Mouse (Mus musculus): ENCODE measurements around the gene Gm9573. TPM values are rescaled to one million over a fixed set of nuclear protein-coding genes. Genes with fewer than 3 reads are reported as not detected.

Gm9573 gene
- not detected in 2 replicates for polyA plus RNA-seq (2012)

DNA sequence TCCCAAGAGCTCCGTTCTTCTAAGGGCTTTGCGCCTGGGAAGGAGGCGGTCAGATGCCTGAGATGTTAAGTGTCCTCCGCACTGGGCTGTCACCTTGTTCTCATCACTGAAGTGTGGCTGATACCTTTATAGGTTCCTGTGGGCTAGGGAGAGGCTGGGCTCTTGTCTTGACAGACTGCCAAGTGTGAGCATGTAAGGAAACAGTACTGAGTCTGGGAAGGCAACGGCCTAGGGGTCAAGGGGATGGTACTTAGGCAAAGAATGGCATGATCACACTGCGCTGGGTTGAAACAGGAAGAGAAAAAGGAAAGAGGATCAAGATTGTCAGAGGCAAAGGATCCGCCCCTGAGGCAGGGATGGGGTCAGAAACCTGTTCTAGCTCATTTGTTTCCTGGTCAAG lies at the start of gene Gm9573:
Gene Gm9573 (minus strand): TSS at position 101 of the 400 bp plus-strand sequence.
- TF ChIP-seq GATA1 (IDR thresholded peaks at IDR 0.05; ENCODE audit: low read length): no peak

DNA sequence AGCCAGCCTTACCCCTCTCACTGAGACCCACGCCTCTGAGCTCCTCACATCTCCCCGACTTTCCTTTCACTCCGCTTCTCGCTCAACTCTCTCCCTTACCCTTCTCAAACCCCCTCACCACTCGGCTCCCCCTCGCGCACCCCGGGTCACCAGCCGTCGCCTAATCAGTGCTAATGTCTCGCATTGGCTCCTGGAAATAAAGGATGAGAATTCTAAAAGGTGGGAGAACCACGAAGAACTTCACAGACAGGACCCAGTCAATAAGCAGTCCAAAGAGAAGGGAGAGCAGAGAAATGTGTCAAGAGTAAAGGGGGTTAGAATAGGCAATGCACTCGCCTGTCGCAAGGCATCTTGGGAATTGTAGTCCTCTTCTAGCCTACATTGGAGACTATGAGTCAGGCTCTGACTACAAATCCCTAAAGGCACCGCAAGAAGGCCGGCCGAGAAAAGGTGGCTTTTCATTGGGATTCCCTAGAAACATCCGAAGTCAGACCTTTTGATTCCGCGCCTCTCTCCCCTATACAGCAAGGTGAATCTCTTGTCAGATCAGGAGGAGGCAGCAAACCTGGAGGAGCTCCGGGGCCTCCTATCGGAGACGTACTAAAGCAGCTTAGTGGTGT lies 47.1 kb upstream of the Gm9573 start, which contains the start of gene Gtf2h4:
Gene Gtf2h4 (minus strand): TSS at position 324 of the 620 bp plus-strand sequence.
- TF ChIP-seq GATA1 (IDR thresholded peaks at IDR 0.05; ENCODE audit: low read length): no peak

- TF ChIP-seq GATA1 (IDR thresholded peaks at IDR 0.05; ENCODE audit: low read length): no peak
Observed at GRCm38 (mm10) chr17:35672527-35672926, 46.1 kb upstream of the Gm9573 start.

DNA sequence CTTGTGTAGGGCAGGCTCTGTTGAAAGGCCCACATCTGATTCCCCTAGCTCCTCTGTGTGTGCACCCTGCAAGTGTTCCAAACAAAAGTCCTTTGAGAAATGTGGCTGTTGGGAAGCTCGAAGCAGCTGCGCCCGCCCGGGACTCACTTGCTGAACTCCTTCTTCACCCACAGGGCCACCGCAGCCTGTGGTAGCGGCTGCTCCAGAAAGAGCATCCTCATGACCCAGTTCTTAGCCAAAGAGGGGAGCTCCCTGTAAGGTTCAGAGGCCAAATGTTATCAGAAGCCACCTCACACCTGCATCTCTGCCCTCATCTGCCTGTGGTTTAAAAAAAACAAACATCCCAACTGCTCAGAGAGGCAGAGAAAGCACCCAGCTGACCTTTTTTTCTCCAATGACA lies 45.4 kb upstream of the Gm9573 start:
- no peak for TF ChIP-seq GATA1 (IDR thresholded peaks at IDR 0.05; ENCODE audit: low read length)

DNA sequence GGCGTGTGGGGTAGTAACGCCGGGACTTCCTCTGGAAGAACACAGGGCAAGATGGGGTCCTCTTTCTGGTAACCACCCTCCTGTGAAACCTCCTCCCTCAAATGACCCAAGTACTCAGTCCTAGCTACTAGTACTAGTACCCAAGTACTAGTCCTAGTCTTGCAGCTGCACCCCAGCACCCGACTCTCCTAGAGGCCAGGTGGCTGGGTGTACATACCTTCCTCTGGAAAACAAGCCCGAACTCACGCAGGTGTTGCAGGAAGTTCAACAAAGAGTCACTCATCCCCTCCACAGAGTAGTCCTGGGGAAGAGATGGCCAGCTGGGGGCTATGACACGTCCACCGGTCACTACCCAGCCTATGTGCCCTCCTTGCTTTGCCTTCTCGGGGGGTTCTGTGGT lies 43.3 kb upstream of the Gm9573 start:
- no peak for TF ChIP-seq GATA1 (IDR thresholded peaks at IDR 0.05; ENCODE audit: low read length)

DNA sequence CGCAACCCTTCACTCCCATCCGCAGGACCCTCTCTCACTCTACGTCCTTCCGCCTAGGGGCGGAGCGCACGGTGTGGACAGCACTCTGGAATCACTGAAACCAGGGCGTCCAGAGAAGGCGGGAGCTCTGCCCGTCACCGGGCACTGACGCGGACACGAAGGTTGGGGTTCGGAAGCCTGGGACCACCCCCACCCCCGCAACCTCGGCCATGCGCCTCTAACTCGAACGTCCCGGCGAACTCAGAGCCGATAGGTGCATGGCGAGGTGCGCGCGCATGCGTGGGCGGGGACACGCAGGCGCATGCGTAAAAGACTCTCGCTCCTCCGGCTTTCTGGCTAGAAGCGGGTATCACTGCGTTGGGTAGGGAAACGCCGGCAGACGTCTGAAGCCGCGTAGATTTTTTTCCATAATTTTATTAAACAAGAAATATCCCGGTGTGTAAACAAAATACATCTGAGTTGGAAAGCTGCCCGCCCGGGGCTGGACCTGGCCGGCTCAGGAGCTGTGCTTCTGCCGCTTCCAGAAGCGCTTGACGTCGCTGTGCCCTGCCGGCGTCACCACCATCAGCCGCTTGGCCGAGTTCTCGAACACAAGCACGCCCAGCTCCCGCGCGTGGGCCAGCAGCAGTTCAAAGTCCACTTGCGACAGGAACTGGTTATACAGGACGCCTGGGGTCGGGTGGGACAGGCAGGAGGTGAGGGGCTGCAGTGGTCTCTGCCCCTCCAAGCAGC lies 41.1 kb upstream of the Gm9573 start, which contains the start of gene Vars2:
Gene Vars2 (minus strand): TSS at position 259 of the 732 bp plus-strand sequence.
- TF ChIP-seq GATA1 (IDR thresholded peaks at IDR 0.05; ENCODE audit: low read length): no peak

DNA sequence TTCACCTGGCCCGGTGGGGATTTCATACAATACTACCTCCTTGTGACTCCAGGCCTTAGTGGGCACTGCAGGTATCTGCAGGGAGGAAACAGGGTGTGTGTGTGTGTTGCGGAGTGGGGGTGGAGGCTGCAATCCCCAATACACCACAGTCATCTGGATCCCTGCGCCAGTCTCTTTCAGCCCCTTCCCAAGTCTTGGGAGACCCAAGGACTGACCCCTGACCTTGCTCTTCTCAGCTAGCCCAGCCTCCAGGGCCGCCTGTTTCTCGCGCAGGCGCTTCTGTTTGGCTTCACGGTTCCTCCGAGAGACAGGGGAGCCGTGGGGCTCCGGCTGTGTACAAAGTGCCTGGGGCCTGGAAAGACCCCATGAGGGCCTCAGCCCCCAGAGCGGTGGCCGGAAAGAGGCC lies 40.4 kb upstream of the Gm9573 start:
- no peak for TF ChIP-seq GATA1 (IDR thresholded peaks at IDR 0.05; ENCODE audit: low read length)

GRCm38 (mm10) chr17:35665957-35666515 lies 39.6 kb upstream of the Gm9573 start:
- TF ChIP-seq GATA1 (IDR thresholded peaks at IDR 0.05; ENCODE audit: low read length): no peak

DNA sequence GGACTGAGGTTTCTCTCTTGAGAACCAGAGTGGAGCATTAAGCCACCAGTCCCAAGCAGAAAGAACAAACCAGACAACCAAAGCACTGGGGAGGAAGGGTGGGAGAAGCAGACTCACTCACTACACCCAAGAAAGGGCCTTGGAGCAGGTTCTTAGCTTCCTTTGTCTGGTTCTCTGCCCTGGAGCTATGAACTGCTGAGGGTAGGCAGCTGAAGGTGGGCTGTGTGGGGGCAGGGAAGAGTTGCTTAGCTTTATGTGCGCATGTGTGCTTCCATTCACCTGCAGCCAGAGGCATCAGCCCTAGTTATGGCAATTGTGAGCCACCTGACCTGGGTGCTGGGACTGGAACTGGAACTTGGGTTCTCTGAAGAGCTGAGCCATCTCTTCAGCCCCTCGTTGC lies 26.6 kb upstream of the Gm9573 start:
- TF ChIP-seq GATA1 (IDR thresholded peaks at IDR 0.05; ENCODE audit: low read length): no peak

GRCm38 (mm10) chr17:35649429-35649828 lies 23.0 kb upstream of the Gm9573 start:
- no peak for TF ChIP-seq GATA1 (IDR thresholded peaks at IDR 0.05; ENCODE audit: low read length)

- TF ChIP-seq GATA1 (IDR thresholded peaks at IDR 0.05; ENCODE audit: low read length): no peak
Observed at GRCm38 (mm10) chr17:35643609-35644236, 17.3 kb upstream of the Gm9573 start, which contains the start of gene Mucl3. Gene Mucl3, minus strand, starts transcription at chr17:35643695.

DNA sequence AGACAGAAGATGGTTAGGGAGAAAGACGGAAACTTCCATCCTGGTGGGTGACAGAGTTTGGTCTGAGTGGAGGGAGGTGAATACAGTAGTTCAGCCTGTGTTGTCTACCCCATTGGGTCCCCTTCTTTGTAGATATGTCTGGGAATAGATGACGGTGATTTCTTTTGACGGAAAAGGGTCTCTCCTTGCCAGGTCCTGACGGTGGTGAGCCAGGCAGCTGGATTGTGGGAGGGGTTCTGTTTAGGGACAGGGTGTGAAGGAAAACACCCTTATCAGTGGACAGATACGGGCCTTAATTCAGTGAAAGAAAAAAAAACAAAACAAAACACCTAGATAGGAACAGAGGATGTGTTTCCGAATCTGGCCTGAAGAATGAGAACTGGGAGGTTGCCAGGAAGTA lies 12.9 kb upstream of the Gm9573 start:
- no peak for TF ChIP-seq GATA1 (IDR thresholded peaks at IDR 0.05; ENCODE audit: low read length)

- no peak for TF ChIP-seq GATA1 (IDR thresholded peaks at IDR 0.05; ENCODE audit: low read length)
Observed at GRCm38 (mm10) chr17:35638475-35639190, 12.2 kb upstream of the Gm9573 start.

- TF ChIP-seq GATA1 (IDR thresholded peaks at IDR 0.05; ENCODE audit: low read length): no peak
Observed at GRCm38 (mm10) chr17:35636363-35636762, 9.9 kb upstream of the Gm9573 start.

DNA sequence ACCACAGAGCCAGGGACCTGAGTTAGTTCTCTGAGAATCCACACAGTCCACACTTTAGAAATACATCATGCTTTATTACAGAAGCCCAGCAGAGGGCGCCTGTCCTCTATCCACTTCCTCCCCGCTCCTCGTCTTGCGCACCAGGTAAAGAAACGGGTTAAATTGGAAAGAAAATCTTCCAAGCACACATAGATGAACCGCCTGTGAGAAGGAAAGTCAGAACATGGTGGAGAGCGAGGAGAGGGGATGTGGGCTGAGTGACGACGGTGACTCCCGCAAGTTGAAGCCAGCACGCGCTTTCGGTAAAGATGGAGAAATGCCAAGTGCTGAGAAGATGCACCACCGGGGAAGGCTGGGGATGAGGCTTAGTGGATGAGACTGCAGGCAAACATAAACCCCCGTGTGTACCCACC lies 9.3 kb upstream of the Gm9573 start:
- no peak for TF ChIP-seq GATA1 (IDR thresholded peaks at IDR 0.05; ENCODE audit: low read length)

All from G1E-ER4 (cell line).